Mouse (Mus musculus) heart, embryonic 14.5 days (tissue): ENCODE measurements around the gene Lhx3. TPM values are rescaled to one million over a fixed set of nuclear protein-coding genes. Genes with fewer than 3 reads are reported as not detected.

ENCODE experiments used
- ATAC-seq: fragments of 200-750 bp; cut with Nextera tagmentation; 2 replicates; pipeline ENCODE4 v1.8.0; 2017; ENCODE audit warnings: low read depth, moderate TSS enrichment; ENCODE audit not compliant: insufficient number of reproducible peaks, insufficient read depth, low FRiP score
- H3K27ac ChIP-seq, 2 experiments: fragments of 200-500 bp in 1 of 2; fragments of 300-500 bp in 1 of 2; sonication (generic) in 1 of 2; replicated peaks in 1 of 2; 2 replicates each; pipeline ENCODE4 v1.5.1; 2012 to 2014; ENCODE audit warnings: low read depth in 2 of 2, low read length in 2 of 2, control low read depth in 1 of 2, mild to moderate bottlenecking in 1 of 2, mixed read lengths in 1 of 2; ENCODE audit not compliant: control insufficient read depth in 1 of 2, insufficient read depth in 1 of 2
- H3K27me3 ChIP-seq: fragments of 300-500 bp; sonication (generic); 2 replicates; pipeline ENCODE4 v1.6.1; 2014; ENCODE audit warnings: mild to moderate bottlenecking, low read length, control low read depth; ENCODE audit not compliant: control insufficient read depth, insufficient read depth
- H3K36me3 ChIP-seq: fragments of 300-500 bp; sonication (generic); 2 replicates; pipeline ENCODE4 v1.6.1; 2014; ENCODE audit warnings: mild to moderate bottlenecking, control low read depth, low read length, mixed read lengths; ENCODE audit not compliant: control insufficient read depth, insufficient read depth
- H3K4me1 ChIP-seq, 2 experiments: fragments of 200-500 bp in 1 of 2; fragments of 300-500 bp in 1 of 2; sonication (generic) in 1 of 2; 2 replicates each; pipeline ENCODE4 v1.6.1; 2012 to 2014; ENCODE audit warnings: low read length in 2 of 2, control low read depth in 1 of 2, mixed read lengths in 1 of 2; ENCODE audit not compliant: control insufficient read depth in 2 of 2, insufficient read depth in 2 of 2
- H3K4me2 ChIP-seq: fragments of 300-500 bp; sonication (generic); 2 replicates; pipeline ENCODE4 v1.6.1; 2014; ENCODE audit warnings: mild to moderate bottlenecking, low read length
- H3K4me3 ChIP-seq, 2 experiments: fragments of 200-500 bp in 1 of 2; fragments of 300-500 bp in 1 of 2; sonication (generic) in 1 of 2; 2 replicates each; pipeline ENCODE4 v1.5.1; 2012 to 2014; ENCODE audit warnings: low read length in 2 of 2, mild to moderate bottlenecking in 2 of 2, control low read depth in 1 of 2, low read depth in 1 of 2, moderate library complexity in 1 of 2; ENCODE audit not compliant: control insufficient read depth in 1 of 2, insufficient read depth in 1 of 2
- H3K9ac ChIP-seq: fragments of 300-500 bp; sonication (generic); 2 replicates; pipeline ENCODE4 v1.6.1; 2014; ENCODE audit warnings: mild to moderate bottlenecking, low read length
- H3K9me3 ChIP-seq: fragments of 300-500 bp; sonication (generic); 2 replicates; pipeline ENCODE4 v1.6.1; 2016; ENCODE audit warnings: low read length, control low read depth; ENCODE audit not compliant: control insufficient read depth
- WGBS: fragments of 180-500 bp; shearing (Covaris S2); extraction: QIAGEN DNeasy Blood & Tissue Kit; methylation state at CpG from one replicate; pipeline ENCODE4 v1.1.7; 2014; 5-methylcytosine and 5-hydroxymethylcytosine counted together
- polyA plus RNA-seq: library from polyadenylated mRNA; unstranded; fragments of >200 nt; fragmentation: Nextera tagmentation; extraction: Ambion mirVana; gene quantifications from 2 replicates; pipeline ENCODE4 v1.2.1, GENCODE M21; 2014

Gene Lhx3
- polyA plus RNA-seq, 1 experiment from 2014 or later, result not detected

DNA sequence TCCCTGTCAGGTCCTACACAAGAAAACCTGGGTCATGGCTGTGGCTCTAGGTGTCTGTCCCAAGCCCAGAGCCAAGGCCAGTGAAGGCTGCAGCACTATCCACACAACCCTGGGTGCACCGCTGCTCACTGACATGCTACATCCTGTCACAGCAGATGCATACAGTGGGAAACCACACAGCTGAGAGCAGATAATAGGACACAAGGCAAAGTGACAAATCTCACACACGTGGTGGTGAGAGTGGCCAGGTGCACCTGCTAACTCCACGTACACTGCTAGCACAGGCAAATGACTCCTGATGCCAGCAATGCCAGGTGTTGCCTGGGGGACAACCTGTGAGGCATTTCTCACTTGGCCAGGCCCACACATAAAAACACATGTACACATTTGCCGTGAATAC lies 17.2 kb upstream of the Lhx3 start:
- H3K9ac ChIP-seq, result no peak overlapping the region
- no peaks in the 10 kb centered on the region for H3K9me3 ChIP-seq
- no peak for ATAC-seq
- no peaks in the 10 kb centered on the region; a peak in 1 of 4 replicates for H3K4me1 ChIP-seq
- H3K4me3 ChIP-seq, result no peak overlapping the region
- peaks cover 39% of the 10 kb centered on the region for H3K36me3 ChIP-seq
- no peaks in the 10 kb centered on the region for H3K27me3 ChIP-seq
- 80% methylated on average over 4 of the region's 4 CpGs for WGBS
- H3K27ac ChIP-seq, result no peak overlapping the region
- H3K4me2 ChIP-seq, result no peak overlapping the region

DNA sequence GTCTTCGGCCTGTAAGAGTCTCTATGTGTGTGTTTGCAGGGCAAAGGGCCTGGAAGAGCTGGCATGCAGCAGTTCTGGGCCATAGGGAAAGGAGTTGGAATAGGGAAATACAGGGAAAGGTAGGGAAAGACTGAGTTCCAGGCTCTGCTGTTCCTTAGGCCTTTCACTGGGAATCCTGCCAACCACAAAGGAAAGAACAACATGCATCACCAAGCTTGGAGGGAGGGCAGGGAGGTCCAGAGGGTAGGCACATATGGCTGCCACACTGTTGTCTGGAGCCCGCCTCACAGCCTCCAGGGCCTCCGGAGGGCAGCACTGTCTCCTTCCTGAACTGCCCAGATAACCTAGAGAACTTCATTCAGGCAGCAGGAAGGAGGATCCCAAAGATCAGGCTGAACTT lies 15.9 kb upstream of the Lhx3 start:
- 75% methylated on average over 3 of the region's 3 CpGs for WGBS
- H3K4me1 ChIP-seq, result no peaks in the 10 kb centered on the region; a peak in 1 of 4 replicates
- H3K27me3 ChIP-seq, result no peaks in the 10 kb centered on the region
- H3K9me3 ChIP-seq, result no peaks in the 10 kb centered on the region
- H3K36me3 ChIP-seq, result peaks cover 51% of the 10 kb centered on the region
- no peak overlapping the region for H3K4me2 ChIP-seq
- ATAC-seq, result no peak
- H3K9ac ChIP-seq, result no peak overlapping the region
- no peak overlapping the region for H3K27ac ChIP-seq
- H3K4me3 ChIP-seq, result no peak overlapping the region

DNA sequence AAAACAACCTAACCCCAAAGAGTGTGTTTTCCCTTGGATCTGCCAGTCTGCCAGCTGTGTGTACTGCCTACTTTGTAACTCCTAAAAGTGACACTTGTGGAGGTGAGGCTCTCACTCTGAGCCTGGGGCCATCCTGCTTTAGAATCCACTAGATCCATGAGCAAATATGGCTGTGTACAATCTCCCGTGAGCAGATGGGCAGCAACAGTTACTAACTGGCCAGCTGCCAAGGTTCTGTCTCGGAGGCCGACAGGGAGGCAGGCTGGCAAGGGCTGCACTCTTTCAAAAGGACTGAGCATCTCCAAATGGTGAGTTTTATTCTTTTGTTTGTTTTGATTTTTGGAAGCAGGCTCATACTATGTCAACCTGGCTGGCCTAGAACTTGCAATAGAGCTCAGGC lies 6.4 kb upstream of the Lhx3 start:
- H3K9ac ChIP-seq, result no peak overlapping the region
- no peaks in the 10 kb centered on the region for H3K27me3 ChIP-seq
- H3K9me3 ChIP-seq, result no peaks in the 10 kb centered on the region
- H3K4me3 ChIP-seq, result no peak overlapping the region
- 5% methylated on average over 3 of the region's 3 CpGs for WGBS
- no peak overlapping the region for H3K27ac ChIP-seq
- ATAC-seq, result no peak
- peaks cover 0 to 3% of the 10 kb centered on the region in 2 experiments; a peak in 1 of 4 replicates for H3K4me1 ChIP-seq
- peaks cover 71% of the 10 kb centered on the region for H3K36me3 ChIP-seq
- H3K4me2 ChIP-seq, result no peak overlapping the region

DNA sequence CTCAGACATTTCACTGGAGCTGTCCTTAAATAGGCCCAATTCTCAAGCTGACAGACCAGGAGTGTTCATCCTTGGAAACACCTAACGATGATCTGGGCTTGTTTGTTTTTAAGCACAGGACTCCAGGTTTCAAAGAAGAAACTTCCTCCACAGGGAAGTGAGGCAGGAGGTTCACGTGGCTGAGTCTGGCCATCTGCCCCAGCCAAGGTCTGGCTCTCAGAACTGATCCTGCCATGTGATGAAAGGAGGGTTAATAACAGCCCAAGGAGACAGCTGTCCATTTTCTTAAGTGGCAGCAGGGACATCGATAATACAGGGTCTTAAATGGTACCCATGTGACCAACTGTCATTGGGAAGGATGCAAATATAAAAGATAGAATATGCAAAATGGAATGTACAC lies 1.5 kb upstream of the Lhx3 start:
- peaks cover 43% of the 10 kb centered on the region for H3K36me3 ChIP-seq
- ATAC-seq, result no peak
- WGBS, result 85% methylated on average over 3 of the region's 3 CpGs
- no peak overlapping the region for H3K4me3 ChIP-seq
- peaks cover 34% of the 10 kb centered on the region for H3K27me3 ChIP-seq
- H3K4me2 ChIP-seq, result no peak overlapping the region
- no peak overlapping the region for H3K9ac ChIP-seq
- H3K9me3 ChIP-seq, result no peaks in the 10 kb centered on the region
- peaks cover 0 to 1% of the 10 kb centered on the region in 2 experiments; a peak in 2 of 4 replicates for H3K4me1 ChIP-seq
- H3K27ac ChIP-seq, result no peak overlapping the region

DNA sequence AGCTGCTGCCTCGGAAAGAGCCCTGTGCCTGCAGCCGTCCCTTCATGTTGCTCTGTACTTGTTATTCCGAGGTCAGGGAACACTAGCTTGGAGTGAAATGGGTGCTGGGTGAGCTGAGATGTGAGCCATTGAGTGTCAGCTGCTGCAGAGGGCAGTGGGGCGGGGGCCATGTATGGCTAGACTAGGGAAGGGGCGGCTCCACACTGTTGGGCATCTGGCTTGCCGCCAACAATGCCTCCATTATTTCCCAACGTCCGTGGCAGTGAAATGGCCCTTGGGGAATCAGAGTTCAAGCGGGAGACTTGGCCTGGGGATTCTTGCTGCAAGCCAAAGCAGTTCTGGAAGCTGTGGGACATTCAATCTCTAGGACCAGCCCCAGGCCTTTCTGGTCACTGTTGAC lies 530 bp downstream of the Lhx3 start:
- H3K9ac ChIP-seq, result no peak overlapping the region
- no peak overlapping the region for H3K27ac ChIP-seq
- H3K4me3 ChIP-seq, result no peak overlapping the region
- H3K4me1 ChIP-seq, result peaks cover 0 to 3% of the 10 kb centered on the region in 2 experiments; a peak in 2 of 4 replicates
- ATAC-seq, result no peak
- H3K9me3 ChIP-seq, result no peaks in the 10 kb centered on the region
- H3K4me2 ChIP-seq, result no peak overlapping the region
- H3K27me3 ChIP-seq, result peaks cover 54% of the 10 kb centered on the region
- H3K36me3 ChIP-seq, result peaks cover 31% of the 10 kb centered on the region
- WGBS, result 13% methylated on average over 9 of the region's 9 CpGs

DNA sequence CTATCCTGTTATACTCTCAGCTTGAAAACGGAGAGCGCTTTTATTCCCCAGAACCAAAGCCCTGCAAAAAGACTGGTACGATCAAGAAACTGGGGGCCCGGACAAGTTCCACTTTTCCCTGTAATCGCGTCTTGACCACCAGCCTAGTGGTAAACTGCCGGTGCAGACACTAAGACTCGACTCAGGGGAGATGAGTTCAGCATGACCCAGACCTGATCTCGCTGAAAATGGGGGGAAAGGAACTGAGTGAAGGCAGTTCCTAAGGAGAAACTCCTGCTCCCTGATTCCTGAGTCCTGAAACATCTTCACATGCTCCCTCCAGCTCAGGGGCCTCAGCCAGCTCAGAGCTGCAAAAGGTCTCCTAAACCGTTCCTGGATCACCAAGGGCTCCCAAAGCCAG lies 2.3 kb downstream of the Lhx3 start:
- Histone ChIP-seq H3K4me1 (peaks cover 0 to 3% of the 10 kb centered on the region in 2 experiments; a peak in 2 of 4 replicates), H3K36me3 (peaks cover 13% of the 10 kb centered on the region), H3K4me3 (no peak overlapping the region), H3K9ac (no peak overlapping the region), H3K27ac (no peak overlapping the region), H3K4me2 (no peak overlapping the region), H3K9me3 (no peaks in the 10 kb centered on the region), H3K27me3 (peaks cover 72% of the 10 kb centered on the region)
- ATAC-seq, result no peak
- 17% methylated on average over 10 of the region's 10 CpGs for WGBS

DNA sequence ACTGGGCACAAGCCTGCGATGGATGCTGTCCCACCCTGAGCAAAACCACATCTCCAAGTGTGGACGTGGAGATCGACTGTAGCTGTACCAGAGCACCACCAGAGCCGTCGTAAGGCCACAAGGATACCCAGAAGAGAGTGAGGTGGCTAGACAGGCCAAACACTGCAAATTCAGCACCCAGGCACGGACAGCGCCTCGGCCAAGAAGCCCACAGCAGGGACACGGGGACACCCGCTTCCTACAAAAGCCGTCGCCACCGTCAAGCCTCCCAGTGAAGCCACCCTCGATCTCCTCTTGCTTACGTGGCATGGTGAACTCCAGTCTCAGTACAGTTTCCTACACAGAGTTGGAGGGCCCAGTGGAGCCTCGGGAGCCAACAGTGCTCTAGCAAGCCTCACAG lies 3.0 kb downstream of the Lhx3 start:
- WGBS, result 2% methylated on average over 16 of the region's 16 CpGs
- Histone ChIP-seq H3K9ac (no peak overlapping the region), H3K4me2 (no peak overlapping the region), H3K36me3 (peaks cover 6% of the 10 kb centered on the region; the same call in 1 of the 2 replicates), H3K27ac (no peak overlapping the region), H3K9me3 (no peaks in the 10 kb centered on the region), H3K4me3 (no peak overlapping the region), H3K27me3 (peaks cover 79% of the 10 kb centered on the region), H3K4me1 (peaks cover 0 to 3% of the 10 kb centered on the region in 2 experiments; a peak in 2 of 4 replicates)
- ATAC-seq, result no peak

DNA sequence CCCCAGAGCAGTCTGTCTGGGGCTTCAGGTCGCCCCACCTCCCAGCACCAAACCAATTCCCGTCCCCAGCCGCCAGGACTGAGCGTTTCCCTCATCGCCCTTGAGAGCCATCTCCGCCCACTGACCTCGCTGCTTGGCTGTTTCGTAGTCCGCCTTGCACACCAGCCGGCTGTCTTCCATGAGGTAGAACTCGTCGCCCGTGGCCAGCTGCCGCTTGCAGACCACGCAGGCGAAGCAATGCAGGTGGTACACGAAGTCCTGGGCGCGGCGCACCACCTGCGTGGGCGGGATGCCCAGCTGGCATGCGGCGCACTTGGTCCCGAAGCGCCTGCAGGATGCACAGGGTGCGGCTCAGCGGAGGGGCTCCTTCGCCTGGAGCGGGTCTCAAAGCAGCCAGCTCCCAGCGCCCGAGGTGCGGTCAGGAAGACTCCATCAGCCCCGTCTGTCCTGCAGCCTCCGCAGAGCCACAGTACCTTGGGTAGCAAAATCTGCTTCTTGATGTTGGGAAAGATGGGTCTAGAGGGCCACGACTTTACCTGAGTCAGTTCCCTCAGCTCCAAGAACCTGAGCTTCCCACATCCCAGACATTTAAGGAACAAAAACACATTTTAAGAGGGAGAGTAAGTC lies 5.1 kb downstream of the Lhx3 start:
- under 1% methylated on average over 36 of the region's 36 CpGs for WGBS

More for the DNA sequence above, 5.1 kb downstream of the Lhx3 start:
- H3K9ac ChIP-seq, result no peak overlapping the region
- ATAC-seq, result no peak
- no peaks in the 10 kb centered on the region for H3K9me3 ChIP-seq
- no peak overlapping the region for H3K4me3 ChIP-seq
- H3K27ac ChIP-seq, result no peak overlapping the region
- H3K36me3 ChIP-seq, result no peaks in the 10 kb centered on the region
- peaks cover 100% of the 10 kb centered on the region for H3K27me3 ChIP-seq
- H3K4me1 ChIP-seq, result peaks cover 7 to 11% of the 10 kb centered on the region in 2 experiments
- no peak overlapping the region for H3K4me2 ChIP-seq
